Mouse (Mus musculus): ENCODE measurements around the gene Uroc1.

- TF ChIP-seq CTCF (IDR thresholded peaks at IDR 0.05; ENCODE audit: borderline replicate concordance, control insufficient read depth, extremely low read depth, insufficient read depth, low read length, poor library complexity) (no peak), POLR2A (IDR thresholded peaks at IDR 0.05; ENCODE audit: control insufficient read depth, extremely low read depth, insufficient read depth, low read length, poor library complexity) (no peak)
These were observed 15.4 kb downstream of the Uroc1 start for GRCm38 (mm10) chr6:90348500-90348899.
